Mouse (Mus musculus): ENCODE data around the gene Ccl9. TPM values are rescaled to one million over a fixed set of nuclear protein-coding genes. Genes with fewer than 3 reads are reported as not detected.

The Ccl9 gene
- polyA plus RNA-seq, 1 experiment from 2014 or later = 1.2 TPM

- H3K27me3 ChIP-seq (replicated peaks; ENCODE audit: control insufficient read depth, insufficient read depth, low read length) = no peaks in the 10 kb centered on the region
- H3K9me3 ChIP-seq (replicated peaks; ENCODE audit: control insufficient read depth, low read length) = no peaks in the 10 kb centered on the region
- 94% methylated on average over 3 of the region's 3 CpGs for WGBS
- H3K27ac ChIP-seq (ENCODE audit: low read depth, low read length) = no peak overlapping the region
- H3K9ac ChIP-seq (ENCODE audit: low read length) = no peak overlapping the region
- no peak overlapping the region for H3K4me2 ChIP-seq (ENCODE audit: low read length)
- no peaks in the 10 kb centered on the region for H3K4me1 ChIP-seq (ENCODE audit: control insufficient read depth, insufficient read depth, low read length)
- ATAC-seq = no peak
- no peaks in the 10 kb centered on the region for H3K36me3 ChIP-seq (ENCODE audit: control insufficient read depth, insufficient read depth, low read length)
- DNase-seq (ENCODE audit: low spot score) = no peak
- no peak overlapping the region for H3K4me3 ChIP-seq (ENCODE audit: low read depth, low read length)
Measured at GRCm38 (mm10) chr11:83603399-83603798, 25.0 kb upstream of the Ccl9 start.

- Histone ChIP-seq H3K4me1 (ENCODE audit: control insufficient read depth, insufficient read depth, low read length) (no peaks in the 10 kb centered on the region), H3K27ac (ENCODE audit: low read depth, low read length) (no peak overlapping the region), H3K4me2 (ENCODE audit: low read length) (no peak overlapping the region), H3K36me3 (ENCODE audit: control insufficient read depth, insufficient read depth, low read length) (no peaks in the 10 kb centered on the region), H3K9me3 (replicated peaks; ENCODE audit: control insufficient read depth, low read length) (no peaks in the 10 kb centered on the region), H3K9ac (ENCODE audit: low read length) (no peak overlapping the region), H3K4me3 (ENCODE audit: low read depth, low read length) (no peak overlapping the region), H3K27me3 (replicated peaks; ENCODE audit: control insufficient read depth, insufficient read depth, low read length) (no peaks in the 10 kb centered on the region)
- 89% methylated on average over 2 of the region's 2 CpGs for WGBS
- DNase-seq (ENCODE audit: low spot score) = no peak
- no peak for ATAC-seq
Measured at GRCm38 (mm10) chr11:83600576-83600975, 22.1 kb upstream of the Ccl9 start.

GRCm38 (mm10) chr11:83598991-83599390, 20.6 kb upstream of the Ccl9 start:
- DNase-seq (ENCODE audit: low spot score) (no peak), ATAC-seq (no peak)
- 94% methylated on average over 3 of the region's 3 CpGs for WGBS

GRCm38 (mm10) chr11:83598207-83598837, 19.9 kb upstream of the Ccl9 start:
- ATAC-seq (no peak), DNase-seq (ENCODE audit: low spot score) (no peak)
- Histone ChIP-seq H3K4me1 (ENCODE audit: control insufficient read depth, insufficient read depth, low read length) (no peaks in the 10 kb centered on the region), H3K4me3 (ENCODE audit: low read depth, low read length) (no peak overlapping the region), H3K9ac (ENCODE audit: low read length) (no peak overlapping the region), H3K27ac (ENCODE audit: low read depth, low read length) (no peak overlapping the region), H3K27me3 (replicated peaks; ENCODE audit: control insufficient read depth, insufficient read depth, low read length) (no peaks in the 10 kb centered on the region), H3K4me2 (ENCODE audit: low read length) (no peak overlapping the region), H3K9me3 (replicated peaks; ENCODE audit: control insufficient read depth, low read length) (no peaks in the 10 kb centered on the region), H3K36me3 (ENCODE audit: control insufficient read depth, insufficient read depth, low read length) (no peaks in the 10 kb centered on the region)
- WGBS = 79% methylated on average over 3 of the region's 3 CpGs

More at GRCm38 (mm10) chr11:83598991-83599390, 20.6 kb upstream of the Ccl9 start:
- Histone ChIP-seq H3K36me3 (ENCODE audit: control insufficient read depth, insufficient read depth, low read length) (no peaks in the 10 kb centered on the region), H3K4me2 (ENCODE audit: low read length) (no peak overlapping the region), H3K9ac (ENCODE audit: low read length) (no peak overlapping the region), H3K27me3 (replicated peaks; ENCODE audit: control insufficient read depth, insufficient read depth, low read length) (no peaks in the 10 kb centered on the region), H3K9me3 (replicated peaks; ENCODE audit: control insufficient read depth, low read length) (no peaks in the 10 kb centered on the region), H3K27ac (ENCODE audit: low read depth, low read length) (no peak overlapping the region), H3K4me1 (ENCODE audit: control insufficient read depth, insufficient read depth, low read length) (no peaks in the 10 kb centered on the region), H3K4me3 (ENCODE audit: low read depth, low read length) (no peak overlapping the region)

- Histone ChIP-seq H3K4me3 (ENCODE audit: low read depth, low read length) (no peak overlapping the region), H3K27me3 (replicated peaks; ENCODE audit: control insufficient read depth, insufficient read depth, low read length) (no peaks in the 10 kb centered on the region), H3K4me2 (ENCODE audit: low read length) (no peak overlapping the region), H3K4me1 (ENCODE audit: control insufficient read depth, insufficient read depth, low read length) (no peaks in the 10 kb centered on the region), H3K36me3 (ENCODE audit: control insufficient read depth, insufficient read depth, low read length) (no peaks in the 10 kb centered on the region), H3K9ac (ENCODE audit: low read length) (no peak overlapping the region), H3K9me3 (replicated peaks; ENCODE audit: control insufficient read depth, low read length) (no peaks in the 10 kb centered on the region), H3K27ac (ENCODE audit: low read depth, low read length) (no peak overlapping the region)
- 92% methylated on average over 7 of the region's 7 CpGs for WGBS
- ATAC-seq = no peak
- no peak for DNase-seq (ENCODE audit: low spot score)
Measured at GRCm38 (mm10) chr11:83597796-83598195, 19.4 kb upstream of the Ccl9 start.

GRCm38 (mm10) chr11:83595669-83596455, 17.4 kb upstream of the Ccl9 start:
- no peak overlapping the region for H3K4me2 ChIP-seq (ENCODE audit: low read length)
- no peak overlapping the region for H3K27ac ChIP-seq (ENCODE audit: low read depth, low read length)
- DNase-seq (ENCODE audit: low spot score) (no peak), ATAC-seq (no peak)
- H3K9ac ChIP-seq (ENCODE audit: low read length) = no peak overlapping the region
- H3K36me3 ChIP-seq (ENCODE audit: control insufficient read depth, insufficient read depth, low read length) = no peaks in the 10 kb centered on the region
- H3K4me3 ChIP-seq (ENCODE audit: low read depth, low read length) = no peak overlapping the region
- WGBS = 81% methylated on average over 7 of the region's 7 CpGs
- no peaks in the 10 kb centered on the region for H3K27me3 ChIP-seq (replicated peaks; ENCODE audit: control insufficient read depth, insufficient read depth, low read length)
- no peaks in the 10 kb centered on the region for H3K4me1 ChIP-seq (ENCODE audit: control insufficient read depth, insufficient read depth, low read length)
- H3K9me3 ChIP-seq (replicated peaks; ENCODE audit: control insufficient read depth, low read length) = no peaks in the 10 kb centered on the region

- H3K9me3 ChIP-seq (replicated peaks; ENCODE audit: control insufficient read depth, low read length) = no peaks in the 10 kb centered on the region
- H3K4me1 ChIP-seq (ENCODE audit: control insufficient read depth, insufficient read depth, low read length) = no peaks in the 10 kb centered on the region
- H3K27me3 ChIP-seq (replicated peaks; ENCODE audit: control insufficient read depth, insufficient read depth, low read length) = no peaks in the 10 kb centered on the region
- no peak overlapping the region for H3K27ac ChIP-seq (ENCODE audit: low read depth, low read length)
- no peaks in the 10 kb centered on the region for H3K36me3 ChIP-seq (ENCODE audit: control insufficient read depth, insufficient read depth, low read length)
- H3K9ac ChIP-seq (ENCODE audit: low read length) = no peak overlapping the region
- WGBS = 87% methylated on average over 5 of the region's 5 CpGs
- no peak for DNase-seq (ENCODE audit: low spot score)
- H3K4me2 ChIP-seq (ENCODE audit: low read length) = no peak overlapping the region
- no peak overlapping the region for H3K4me3 ChIP-seq (ENCODE audit: low read depth, low read length)
- no peak for ATAC-seq
Measured at GRCm38 (mm10) chr11:83593453-83593852, 15.0 kb upstream of the Ccl9 start.

GRCm38 (mm10) chr11:83592853-83593252, 14.4 kb upstream of the Ccl9 start, which contains the start of gene Ccl6:
TSS of gene Ccl6 (minus strand) at chr11:83593087.
- no peak within 1 kb of the TSS for H3K4me2 ChIP-seq (ENCODE audit: low read length)
- no peak within 1 kb of the TSS for H3K9ac ChIP-seq (ENCODE audit: low read length)
- H3K4me1 ChIP-seq (ENCODE audit: control insufficient read depth, insufficient read depth, low read length) = no peaks in the 10 kb centered on the region
- no peak within 1 kb of the TSS for H3K4me3 ChIP-seq (ENCODE audit: low read depth, low read length)
- DNase-seq (ENCODE audit: low spot score) (no peak), ATAC-seq (no peak)
- H3K27me3 ChIP-seq (replicated peaks; ENCODE audit: control insufficient read depth, insufficient read depth, low read length) = no peaks in the 10 kb centered on the region
- H3K27ac ChIP-seq (ENCODE audit: low read depth, low read length) = no peak within 1 kb of the TSS
- no peaks in the 10 kb centered on the region for H3K9me3 ChIP-seq (replicated peaks; ENCODE audit: control insufficient read depth, low read length)
- H3K36me3 ChIP-seq (ENCODE audit: control insufficient read depth, insufficient read depth, low read length) = no peaks in the 10 kb centered on the region
- 74% methylated on average over 2 of the region's 2 CpGs for WGBS

GRCm38 (mm10) chr11:83584232-83584631, 5.8 kb upstream of the Ccl9 start:
- no peak for DNase-seq (ENCODE audit: low spot score)
- Histone ChIP-seq H3K9me3 (replicated peaks; ENCODE audit: control insufficient read depth, low read length) (no peaks in the 10 kb centered on the region), H3K9ac (ENCODE audit: low read length) (no peak overlapping the region), H3K27me3 (replicated peaks; ENCODE audit: control insufficient read depth, insufficient read depth, low read length) (no peaks in the 10 kb centered on the region), H3K36me3 (ENCODE audit: control insufficient read depth, insufficient read depth, low read length) (no peaks in the 10 kb centered on the region), H3K4me3 (ENCODE audit: low read depth, low read length) (no peak overlapping the region), H3K4me1 (ENCODE audit: control insufficient read depth, insufficient read depth, low read length) (no peaks in the 10 kb centered on the region), H3K27ac (ENCODE audit: low read depth, low read length) (no peak overlapping the region), H3K4me2 (ENCODE audit: low read length) (no peak overlapping the region)
- 82% methylated on average over 2 of the region's 2 CpGs for WGBS
- no peak for ATAC-seq

Data from forebrain, embryonic 14.5 days (tissue).